Mouse (Mus musculus) neural tube, embryonic 14.5 days (tissue): ENCODE results near the gene Baiap2. TPM values are rescaled to one million over a fixed set of nuclear protein-coding genes. Genes with fewer than 3 reads are reported as not detected.
A peak's percentile ranks its signal among the peaks of the same experiment; 100 is the strongest.

Experiments
- ATAC-seq: fragments of 200-750 bp; cut with Nextera tagmentation; 2 replicates; pipeline ENCODE4 v1.8.0; 2017; ENCODE audit warnings: low read depth, mild to moderate bottlenecking, moderate TSS enrichment, moderate library complexity
- H3K27ac ChIP-seq: fragments of 300-500 bp; sonication (generic); 2 replicates; pipeline ENCODE4 v1.5.1; 2014; ENCODE audit warnings: low read depth, mild to moderate bottlenecking, control low read depth, low read length, moderate library complexity, mixed read lengths
- H3K27me3 ChIP-seq: fragments of 300-500 bp; sonication (generic); 2 replicates; pipeline ENCODE4 v1.6.1; 2014; ENCODE audit warnings: low read length; ENCODE audit not compliant: control insufficient read depth, insufficient read depth
- H3K36me3 ChIP-seq: fragments of 300-500 bp; sonication (generic); 2 replicates; pipeline ENCODE4 v1.6.1; 2014; ENCODE audit warnings: low read length, mixed read lengths; ENCODE audit not compliant: control insufficient read depth, insufficient read depth
- H3K4me1 ChIP-seq: fragments of 300-500 bp; sonication (generic); 2 replicates; pipeline ENCODE4 v1.6.1; 2014; ENCODE audit warnings: low read length; ENCODE audit not compliant: control insufficient read depth, insufficient read depth
- H3K4me2 ChIP-seq: fragments of 300-500 bp; sonication (generic); 2 replicates; pipeline ENCODE4 v1.6.1; 2014; ENCODE audit warnings: mild to moderate bottlenecking, low read depth, low read length, control low read depth
- H3K4me3 ChIP-seq: fragments of 300-500 bp; sonication (generic); 2 replicates; pipeline ENCODE4 v1.5.1; 2014; ENCODE audit warnings: low read depth, low read length, control low read depth, mixed read lengths
- H3K9ac ChIP-seq: fragments of 300-500 bp; sonication (generic); replicated peaks from 2 replicates; pipeline ENCODE4 v1.6.1; 2014; ENCODE audit warnings: low read depth, mild to moderate bottlenecking, control low read depth, low read length, mixed read lengths
- H3K9me3 ChIP-seq: fragments of 300-500 bp; sonication (generic); 2 replicates; pipeline ENCODE4 v1.6.1; 2016; ENCODE audit warnings: low read length; ENCODE audit not compliant: control insufficient read depth
- WGBS: fragments of 180-500 bp; shearing (Covaris S2); extraction: QIAGEN DNeasy Blood & Tissue Kit; methylation state at CpG from one replicate; pipeline ENCODE4 v1.1.7; 2014; 5-methylcytosine and 5-hydroxymethylcytosine counted together
- polyA plus RNA-seq: library from polyadenylated mRNA; unstranded; fragments of >200 nt; fragmentation: Nextera tagmentation; extraction: Ambion mirVana; gene quantifications from 2 replicates; pipeline ENCODE4 v1.2.1, GENCODE M21; 2014

Gene Baiap2
- polyA plus RNA-seq, 1 experiment from 2014 or later = 13.7 TPM

GRCm38 (mm10) chr11:119959714-119960113, 17.2 kb downstream of the Baiap2 start:
- no peaks in the 10 kb centered on the region for H3K36me3 ChIP-seq

DNA sequence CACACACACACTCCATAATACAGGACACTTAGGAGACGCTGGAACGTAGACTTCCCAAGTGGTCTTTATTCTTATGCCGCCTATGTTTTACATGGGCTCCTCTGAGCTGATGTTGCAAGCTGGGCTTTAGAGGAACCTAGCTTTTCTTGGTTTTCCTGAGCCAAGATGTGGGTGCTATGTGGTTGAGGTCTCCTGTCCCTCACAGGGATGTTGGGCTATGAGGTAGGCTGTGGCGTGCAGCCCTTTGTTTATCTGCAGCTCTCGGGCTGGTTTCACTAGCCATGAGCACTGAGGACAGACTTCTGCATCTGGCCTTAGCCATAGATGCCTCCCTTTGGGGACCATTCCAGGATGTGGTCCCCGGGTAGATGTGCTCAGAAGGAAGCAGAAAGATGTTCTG, 18.1 kb downstream of the Baiap2 start:
- H3K9me3 ChIP-seq = no peaks in the 10 kb centered on the region
- no peaks in the 10 kb centered on the region for H3K4me1 ChIP-seq
- H3K4me3 ChIP-seq = no peak overlapping the region
- H3K27ac ChIP-seq = no peak overlapping the region
- ATAC-seq = no peak
- WGBS = 91% methylated on average over 6 of the region's 6 CpGs
- H3K4me2 ChIP-seq = no peak overlapping the region
- no peaks in the 10 kb centered on the region for H3K27me3 ChIP-seq
- no peaks in the 10 kb centered on the region for H3K36me3 ChIP-seq
- H3K9ac ChIP-seq = no peak overlapping the region

More at GRCm38 (mm10) chr11:119959714-119960113, 17.2 kb downstream of the Baiap2 start:
- H3K4me3 ChIP-seq = no peak overlapping the region
- 79% methylated on average over 4 of the region's 4 CpGs for WGBS
- H3K9ac ChIP-seq = no peak overlapping the region
- H3K27ac ChIP-seq = no peak overlapping the region
- ATAC-seq = no peak
- no peaks in the 10 kb centered on the region for H3K4me1 ChIP-seq
- H3K4me2 ChIP-seq = no peak overlapping the region
- H3K27me3 ChIP-seq = no peaks in the 10 kb centered on the region
- H3K9me3 ChIP-seq = no peaks in the 10 kb centered on the region

DNA sequence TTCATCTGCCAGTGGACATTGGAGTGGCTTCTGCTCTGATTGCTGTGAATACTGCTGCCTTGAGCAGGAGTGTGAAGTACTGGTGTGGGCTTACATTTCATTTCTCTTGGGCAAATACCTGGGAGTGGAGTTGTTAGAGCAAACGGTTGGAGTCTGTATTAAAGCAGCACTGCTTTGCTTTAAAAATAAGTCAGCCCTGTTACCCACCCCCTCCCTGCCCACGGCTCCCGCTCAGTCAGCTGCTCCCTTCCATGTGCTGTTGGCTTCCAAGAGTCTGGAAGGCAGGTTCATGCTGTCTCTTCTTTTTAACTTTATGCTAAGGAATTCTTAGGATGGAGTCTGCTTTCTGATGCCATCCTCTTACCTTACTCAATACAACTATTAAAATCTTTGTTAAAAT, 18.9 kb downstream of the Baiap2 start:
- Histone ChIP-seq H3K4me2 (no peak overlapping the region), H3K27me3 (no peaks in the 10 kb centered on the region), H3K27ac (no peak overlapping the region), H3K9ac (no peak overlapping the region), H3K4me3 (no peak overlapping the region), H3K4me1 (no peaks in the 10 kb centered on the region), H3K36me3 (no peaks in the 10 kb centered on the region), H3K9me3 (no peaks in the 10 kb centered on the region)
- no peak for ATAC-seq
- 87% methylated on average over 3 of the region's 3 CpGs for WGBS

DNA sequence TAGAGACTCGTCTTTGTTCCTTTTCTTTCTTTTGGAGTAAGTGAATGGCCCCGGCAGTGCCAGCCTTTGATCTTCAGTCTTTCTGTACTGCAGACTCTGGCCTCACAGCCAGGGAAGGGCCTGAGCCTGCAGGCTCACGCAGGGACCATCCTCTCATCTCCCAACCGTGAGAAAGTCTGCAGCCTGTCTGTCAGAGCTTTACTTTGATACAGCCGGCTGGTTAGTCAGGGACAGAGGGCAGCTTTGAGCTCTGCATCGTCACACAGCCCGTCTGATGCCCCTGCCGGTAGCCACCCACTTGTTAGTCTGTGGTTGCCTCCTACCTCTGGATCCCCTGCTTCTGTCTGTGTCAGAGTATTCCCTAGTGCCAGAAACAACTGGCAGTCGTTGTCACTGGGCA, 22.5 kb downstream of the Baiap2 start:
- 11% methylated on average over 9 of the region's 9 CpGs for WGBS
- Histone ChIP-seq H3K36me3 (no peaks in the 10 kb centered on the region), H3K27ac (no peak overlapping the region), H3K27me3 (no peaks in the 10 kb centered on the region), H3K4me3 (no peak overlapping the region), H3K9ac (no peak overlapping the region), H3K9me3 (no peaks in the 10 kb centered on the region), H3K4me1 (0 out of 2 replicates have a peak, but pooled peaks cover 8% of the 10 kb centered on the region), H3K4me2 (no peak overlapping the region)
- ATAC-seq = no peak

GRCm38 (mm10) chr11:119966294-119966693, 23.7 kb downstream of the Baiap2 start:
- Histone ChIP-seq H3K4me3 (no peak overlapping the region), H3K27ac (no peak overlapping the region), H3K4me2 (no peak overlapping the region), H3K27me3 (no peaks in the 10 kb centered on the region), H3K9me3 (no peaks in the 10 kb centered on the region), H3K4me1 (peaks cover 16% of the 10 kb centered on the region), H3K36me3 (no peaks in the 10 kb centered on the region), H3K9ac (no peak overlapping the region)
- 85% methylated on average over 6 of the region's 6 CpGs for WGBS
- ATAC-seq = no peak

DNA sequence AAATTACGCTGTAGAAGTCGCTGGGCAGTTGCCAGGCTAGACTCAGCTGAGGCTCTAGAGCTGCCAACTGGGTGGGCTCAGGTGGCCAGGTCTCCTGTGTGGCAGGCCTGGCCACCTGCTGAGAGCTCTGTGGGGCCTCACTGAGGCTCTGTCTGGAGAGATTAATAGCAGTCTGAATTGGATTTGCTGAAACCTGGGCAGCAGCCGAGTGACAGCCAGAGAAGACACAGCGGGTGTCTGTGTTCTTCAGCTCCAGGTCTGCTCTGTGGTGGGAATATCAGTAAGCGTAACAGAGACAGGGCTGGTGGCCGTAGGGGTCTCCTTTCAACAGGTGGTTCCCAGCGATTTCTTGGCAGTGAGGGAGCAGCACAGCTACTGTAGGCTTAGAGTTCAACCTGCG, 24.8 kb downstream of the Baiap2 start:
- Histone ChIP-seq H3K36me3 (no peaks in the 10 kb centered on the region), H3K4me3 (no peak overlapping the region), H3K9ac (no peak overlapping the region), H3K4me1 (peaks cover 16% of the 10 kb centered on the region), H3K4me2 (no peak overlapping the region), H3K27ac (no peak overlapping the region), H3K9me3 (no peaks in the 10 kb centered on the region), H3K27me3 (no peaks in the 10 kb centered on the region)
- WGBS = 60% methylated on average over 8 of the region's 8 CpGs
- ATAC-seq = no peak

DNA sequence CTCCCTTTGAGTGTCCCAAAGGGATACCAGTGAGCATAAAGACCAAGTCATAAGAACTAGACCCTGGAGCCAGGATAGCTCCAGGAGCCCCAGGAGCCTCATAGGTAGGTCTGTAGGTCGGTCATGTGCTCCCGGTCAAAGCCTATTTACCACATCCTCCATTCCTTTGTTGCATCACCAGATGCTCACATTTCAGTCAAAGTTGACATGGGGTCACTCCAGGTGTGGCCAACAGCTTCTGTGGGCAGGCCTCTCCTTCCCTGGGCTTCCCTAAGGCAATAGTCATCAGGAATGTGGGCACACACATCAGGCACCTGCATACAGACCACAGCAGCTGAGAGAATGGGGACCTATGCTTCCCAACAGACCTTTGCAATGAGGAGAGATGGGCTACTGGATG, 25.3 kb downstream of the Baiap2 start:
- no peak overlapping the region for H3K9ac ChIP-seq
- no peak overlapping the region for H3K27ac ChIP-seq
- H3K4me1 ChIP-seq = peaks cover 16% of the 10 kb centered on the region
- H3K4me3 ChIP-seq = no peak overlapping the region
- no peaks in the 10 kb centered on the region for H3K36me3 ChIP-seq
- no peaks in the 10 kb centered on the region for H3K27me3 ChIP-seq
- 92% methylated on average over 2 of the region's 2 CpGs for WGBS
- H3K4me2 ChIP-seq = no peak overlapping the region
- ATAC-seq = no peak
- H3K9me3 ChIP-seq = no peaks in the 10 kb centered on the region

DNA sequence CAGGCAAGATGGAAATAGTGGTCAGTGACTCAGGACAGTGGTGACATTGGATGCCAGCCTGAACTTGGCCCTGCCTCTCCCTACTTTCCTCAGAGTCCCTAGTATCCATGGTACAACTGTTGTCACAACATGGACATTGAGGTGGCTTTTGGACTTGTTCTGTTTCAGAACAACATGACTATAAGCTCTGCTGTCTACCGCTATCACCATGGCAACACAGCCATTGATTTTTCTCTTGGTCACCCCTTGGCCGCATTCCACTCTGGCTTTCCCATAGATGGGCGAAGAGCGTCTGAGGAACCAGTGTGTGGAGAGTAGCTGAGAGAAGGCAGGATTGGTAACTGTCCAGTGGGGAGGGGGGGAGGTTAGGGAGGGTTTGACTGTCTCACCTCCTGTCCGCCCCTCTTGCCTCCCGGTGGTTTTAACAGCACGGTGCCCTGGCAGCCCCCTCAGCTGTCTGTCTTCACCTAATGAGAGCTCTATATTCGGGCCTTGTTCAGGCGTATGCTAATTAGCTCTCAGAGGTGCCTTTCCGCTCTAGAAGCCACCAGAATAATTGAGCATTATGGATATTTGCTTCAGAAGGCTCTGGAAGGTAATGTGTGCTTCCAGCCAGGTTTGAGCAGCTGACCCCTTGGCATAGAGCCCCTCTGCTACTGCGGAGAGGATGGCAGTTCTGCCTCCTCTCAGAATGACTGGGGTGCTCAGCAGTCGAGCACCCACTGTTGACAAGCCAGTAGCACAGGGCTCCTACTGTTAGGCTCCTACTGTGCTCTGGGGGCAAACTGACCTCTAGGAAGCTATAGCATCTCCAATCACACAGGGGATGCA, 27.7 kb downstream of the Baiap2 start:
- H3K4me1 ChIP-seq = peaks cover 16% of the 10 kb centered on the region
- no peak overlapping the region for H3K4me3 ChIP-seq
- H3K27me3 ChIP-seq = no peaks in the 10 kb centered on the region
- H3K9me3 ChIP-seq = no peaks in the 10 kb centered on the region
- WGBS = 30% methylated on average over 12 of the region's 12 CpGs
- no peak overlapping the region for H3K9ac ChIP-seq
- H3K36me3 ChIP-seq = no peaks in the 10 kb centered on the region
- H3K4me2 ChIP-seq = no peak overlapping the region
- H3K27ac ChIP-seq = peak overlapping the region; percentile 11; the same call in 1 of the 2 replicates
- ATAC-seq = peak; percentile 66; the same call in 1 of the 2 replicates

- Histone ChIP-seq H3K9ac (no peak overlapping the region), H3K9me3 (no peaks in the 10 kb centered on the region)
- WGBS = 90% methylated on average over 4 of the region's 4 CpGs
Observed at GRCm38 (mm10) chr11:119973789-119974188, 31.2 kb downstream of the Baiap2 start.

More at GRCm38 (mm10) chr11:119973789-119974188, 31.2 kb downstream of the Baiap2 start:
- ATAC-seq = no peak
- no peaks in the 10 kb centered on the region for H3K27me3 ChIP-seq
- no peak overlapping the region for H3K4me2 ChIP-seq
- H3K4me1 ChIP-seq = peaks cover 12% of the 10 kb centered on the region
- H3K36me3 ChIP-seq = no peaks in the 10 kb centered on the region
- H3K27ac ChIP-seq = no peak overlapping the region
- H3K4me3 ChIP-seq = no peak overlapping the region
